Mouse (Mus musculus): ENCODE results near the gene Sh3gl2. TPM values are rescaled to one million over a fixed set of nuclear protein-coding genes. Genes with fewer than 3 reads are reported as not detected.

Sh3gl2 gene
- polyA plus RNA-seq (2014; fragmentation: Illumina TruSeq; extraction: RNeasy Lipid Tissue Mini Kit (QIAGEN cat#74804); ENCODE audit: low read depth, low replicate concordance): 62.3 TPM

GRCm38 (mm10) chr4:85205071-85205635, at the start of gene Sh3gl2:
Gene Sh3gl2 (plus strand): TSS chr4:85205126.

GRCm38 (mm10) chr4:85513792-85514191, 308.9 kb downstream of the Sh3gl2 start, which contains the start of gene Adamtsl1:
Gene Adamtsl1 (plus strand): TSS chr4:85514172.

